Mouse (Mus musculus): ENCODE data around the gene Pygo1. TPM values are rescaled to one million over a fixed set of nuclear protein-coding genes. Genes with fewer than 3 reads are reported as not detected.

The Pygo1 gene
- polyA plus RNA-seq, 2 experiments, result 8.4 to 11.0 TPM

DNA sequence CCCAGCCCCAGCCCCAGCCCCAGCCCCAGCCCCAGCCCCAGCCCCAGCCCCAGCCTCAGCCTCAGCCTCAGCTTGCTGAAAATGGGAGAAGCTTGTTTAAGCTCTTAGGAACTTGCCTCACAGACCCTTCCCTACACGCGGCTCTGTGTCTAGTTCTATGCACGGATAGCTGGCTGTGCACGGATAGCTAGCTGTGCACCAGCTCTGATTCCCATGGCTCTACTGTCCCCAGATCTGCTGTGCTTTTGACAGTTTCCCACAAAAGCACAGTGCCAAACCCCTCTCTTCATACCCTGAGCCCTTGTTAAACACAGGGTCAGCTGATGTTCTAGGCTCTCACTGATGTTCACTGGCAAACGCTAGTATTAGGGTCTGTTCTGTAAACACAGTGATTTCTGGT, 32.7 kb upstream of the Pygo1 start:
- no peak overlapping the region for H3K9ac ChIP-seq (ENCODE audit: low read depth, low read length, severe bottlenecking)
- no peak for TF ChIP-seq POLR2A (IDR thresholded peaks at IDR 0.05; ENCODE audit: borderline replicate concordance, extremely low read depth, insufficient read depth, insufficient read length)
- H3K36me3 ChIP-seq (ENCODE audit: control insufficient read depth, insufficient read depth, low read length), result no peaks in the 10 kb centered on the region
- DNase-seq (ENCODE audit: low spot score), result no peak
- no peak overlapping the region for H3K4me2 ChIP-seq (replicated peaks; ENCODE audit: low read depth, low read length, severe bottlenecking)
- H3K4me1 ChIP-seq (ENCODE audit: control insufficient read depth, insufficient read depth, low read length), result no peaks in the 10 kb centered on the region
- no peaks in the 10 kb centered on the region for H3K9me3 ChIP-seq (ENCODE audit: control insufficient read depth, low read length)
- WGBS, result 91% methylated on average over 5 of the region's 5 CpGs
- ATAC-seq (ENCODE audit: low FRiP score, low read depth), result no peak
- H3K27me3 ChIP-seq (ENCODE audit: control insufficient read depth, insufficient read depth, low read length), result no peaks in the 10 kb centered on the region
- no peak overlapping the region for H3K27ac ChIP-seq (replicated peaks; ENCODE audit: low read depth, low read length)
- no peak overlapping the region for H3K4me3 ChIP-seq (replicated peaks; ENCODE audit: low read length)

DNA sequence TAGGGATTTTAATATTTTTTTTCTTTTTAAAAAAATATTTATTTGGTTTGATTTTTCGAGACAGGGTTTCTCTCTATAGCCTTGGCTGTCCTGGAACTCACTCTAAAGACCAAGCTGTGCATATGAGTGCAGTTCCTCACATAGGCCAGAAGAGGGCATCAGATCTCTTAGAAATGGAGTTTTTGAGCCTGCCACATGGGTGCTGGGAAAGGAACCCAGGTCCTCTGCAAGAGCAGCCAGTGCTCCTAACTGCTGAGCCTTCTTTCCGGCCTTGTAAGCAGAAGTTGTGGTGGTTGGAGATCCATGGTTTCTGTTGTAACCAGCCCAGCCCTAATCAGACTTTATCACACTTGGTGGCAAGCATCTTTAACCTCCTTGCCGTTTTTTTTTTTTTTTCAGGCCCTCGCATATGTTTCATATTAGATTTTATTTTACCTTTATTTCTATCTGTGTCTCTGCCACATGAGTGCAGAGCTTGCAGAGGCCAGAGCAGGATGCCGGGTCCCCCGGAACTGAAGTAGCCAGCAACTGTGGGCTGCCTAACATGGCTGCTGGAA, 30.6 kb upstream of the Pygo1 start:
- ATAC-seq (ENCODE audit: low FRiP score, low read depth), result no peak
- H3K27ac ChIP-seq (replicated peaks; ENCODE audit: low read depth, low read length), result no peak overlapping the region
- H3K9ac ChIP-seq (ENCODE audit: low read depth, low read length, severe bottlenecking), result no peak overlapping the region
- DNase-seq (ENCODE audit: low spot score), result no peak
- WGBS, result 86% methylated on average over 6 of the region's 6 CpGs
- H3K4me1 ChIP-seq (ENCODE audit: control insufficient read depth, insufficient read depth, low read length), result no peaks in the 10 kb centered on the region
- H3K4me3 ChIP-seq (replicated peaks; ENCODE audit: low read length), result no peak overlapping the region
- no peak for TF ChIP-seq POLR2A (IDR thresholded peaks at IDR 0.05; ENCODE audit: borderline replicate concordance, extremely low read depth, insufficient read depth, insufficient read length)
- no peaks in the 10 kb centered on the region for H3K9me3 ChIP-seq (ENCODE audit: control insufficient read depth, low read length)
- H3K4me2 ChIP-seq (replicated peaks; ENCODE audit: low read depth, low read length, severe bottlenecking), result no peak overlapping the region
- H3K36me3 ChIP-seq (ENCODE audit: control insufficient read depth, insufficient read depth, low read length), result no peaks in the 10 kb centered on the region
- H3K27me3 ChIP-seq (ENCODE audit: control insufficient read depth, insufficient read depth, low read length), result no peaks in the 10 kb centered on the region

DNA sequence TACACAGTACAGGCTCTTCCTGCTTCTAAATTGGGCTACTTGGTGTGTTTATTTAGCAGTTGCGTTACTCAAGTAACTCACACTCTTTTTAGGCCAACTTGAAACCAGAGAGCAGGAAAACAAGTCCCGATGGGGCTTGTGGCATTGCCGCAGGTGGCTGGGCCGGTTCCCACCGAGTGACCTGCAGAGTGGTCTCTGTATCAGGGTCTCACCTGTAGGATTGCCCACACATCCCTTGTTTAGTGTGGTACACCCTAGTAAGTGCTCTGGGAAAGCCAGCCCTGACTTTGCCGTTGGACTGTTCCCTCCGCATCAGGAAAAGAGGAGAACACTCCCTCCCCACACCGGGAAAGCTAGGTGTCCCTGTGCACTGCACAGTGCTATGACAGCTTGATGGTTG, 23.4 kb upstream of the Pygo1 start:
- Histone ChIP-seq H3K9me3 (ENCODE audit: control insufficient read depth, low read length) (no peaks in the 10 kb centered on the region), H3K4me1 (ENCODE audit: control insufficient read depth, insufficient read depth, low read length) (peaks cover 10% of the 10 kb centered on the region; the same call in 1 of the 2 replicates), H3K4me3 (replicated peaks; ENCODE audit: low read length) (no peak overlapping the region), H3K36me3 (ENCODE audit: control insufficient read depth, insufficient read depth, low read length) (no peaks in the 10 kb centered on the region), H3K9ac (ENCODE audit: low read depth, low read length, severe bottlenecking) (no peak overlapping the region), H3K27ac (replicated peaks; ENCODE audit: low read depth, low read length) (no peak overlapping the region), H3K27me3 (ENCODE audit: control insufficient read depth, insufficient read depth, low read length) (no peaks in the 10 kb centered on the region), H3K4me2 (replicated peaks; ENCODE audit: low read depth, low read length, severe bottlenecking) (no peak overlapping the region)
- TF ChIP-seq POLR2A (IDR thresholded peaks at IDR 0.05; ENCODE audit: borderline replicate concordance, extremely low read depth, insufficient read depth, insufficient read length), result no peak
- DNase-seq (ENCODE audit: low spot score) (no peak), ATAC-seq (ENCODE audit: low FRiP score, low read depth) (no peak)
- 72% methylated on average over 8 of the region's 8 CpGs for WGBS

DNA sequence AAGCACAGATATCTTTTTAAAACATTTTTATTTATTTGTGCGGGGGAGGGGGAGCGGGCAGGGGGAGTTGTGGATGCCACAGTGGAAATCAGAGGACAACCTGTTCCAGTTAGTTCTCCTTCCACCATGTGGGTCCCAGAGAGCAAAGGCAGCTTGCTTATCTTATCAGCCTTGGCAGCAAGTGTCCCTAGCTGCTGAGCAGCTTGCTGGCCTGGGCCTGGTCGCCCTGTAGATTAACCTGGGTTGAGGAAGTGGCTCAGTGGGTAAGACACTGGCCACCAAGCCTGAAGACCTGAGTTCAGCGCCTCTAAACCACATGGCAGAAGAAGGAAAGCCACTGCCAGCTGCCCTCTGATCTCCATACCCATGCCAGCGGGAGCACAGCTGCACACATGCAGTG, 22.8 kb upstream of the Pygo1 start:
- H3K9me3 ChIP-seq (ENCODE audit: control insufficient read depth, low read length), result no peaks in the 10 kb centered on the region
- ATAC-seq (ENCODE audit: low FRiP score, low read depth), result no peak
- H3K4me1 ChIP-seq (ENCODE audit: control insufficient read depth, insufficient read depth, low read length), result peaks cover 10% of the 10 kb centered on the region; the same call in 1 of the 2 replicates
- no peak overlapping the region for H3K9ac ChIP-seq (ENCODE audit: low read depth, low read length, severe bottlenecking)
- no peak for DNase-seq (ENCODE audit: low spot score)
- H3K36me3 ChIP-seq (ENCODE audit: control insufficient read depth, insufficient read depth, low read length), result no peaks in the 10 kb centered on the region
- WGBS, result 85% methylated on average over 5 of the region's 5 CpGs
- H3K27me3 ChIP-seq (ENCODE audit: control insufficient read depth, insufficient read depth, low read length), result no peaks in the 10 kb centered on the region
- no peak overlapping the region for H3K27ac ChIP-seq (replicated peaks; ENCODE audit: low read depth, low read length)
- no peak overlapping the region for H3K4me2 ChIP-seq (replicated peaks; ENCODE audit: low read depth, low read length, severe bottlenecking)
- no peak overlapping the region for H3K4me3 ChIP-seq (replicated peaks; ENCODE audit: low read length)
- TF ChIP-seq POLR2A (IDR thresholded peaks at IDR 0.05; ENCODE audit: borderline replicate concordance, extremely low read depth, insufficient read depth, insufficient read length), result no peak

DNA sequence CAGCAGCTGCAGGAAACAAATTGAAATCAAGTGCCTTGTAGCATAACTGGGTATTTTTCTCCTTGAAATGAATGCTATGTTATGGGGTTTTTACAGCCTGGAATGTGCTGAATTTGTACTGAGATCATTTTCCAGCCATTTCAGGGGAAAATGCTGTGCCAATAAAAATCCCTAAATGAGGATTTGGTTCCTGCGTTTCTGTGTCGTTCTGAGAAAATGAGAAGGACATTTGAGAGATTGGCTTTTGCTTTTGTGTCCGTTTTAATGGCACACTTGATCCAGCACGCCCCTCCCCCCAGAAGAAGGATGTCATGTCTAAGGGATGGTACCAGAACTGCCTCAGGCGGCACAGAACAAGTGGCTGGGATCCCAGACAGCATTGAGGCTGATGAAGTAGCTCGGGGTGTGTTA, 18.7 kb upstream of the Pygo1 start:
- H3K36me3 ChIP-seq (ENCODE audit: control insufficient read depth, insufficient read depth, low read length), result no peaks in the 10 kb centered on the region
- DNase-seq (ENCODE audit: low spot score) (peak; percentile 52), ATAC-seq (ENCODE audit: low FRiP score, low read depth) (peak; percentile 47; the same call in 1 of the 2 replicates)
- H3K9ac ChIP-seq (ENCODE audit: low read depth, low read length, severe bottlenecking), result no peak overlapping the region
- H3K9me3 ChIP-seq (ENCODE audit: control insufficient read depth, low read length), result no peaks in the 10 kb centered on the region
- H3K4me3 ChIP-seq (replicated peaks; ENCODE audit: low read length), result no peak overlapping the region
- peak overlapping the region; percentile 24; the same call in 1 of the 2 replicates for H3K4me2 ChIP-seq (replicated peaks; ENCODE audit: low read depth, low read length, severe bottlenecking)
- peaks cover 10% of the 10 kb centered on the region; the same call in 1 of the 2 replicates for H3K4me1 ChIP-seq (ENCODE audit: control insufficient read depth, insufficient read depth, low read length)
- H3K27ac ChIP-seq (replicated peaks; ENCODE audit: low read depth, low read length), result peak overlapping the region; percentile 67; the same call in 1 of the 2 replicates
- no peak for TF ChIP-seq POLR2A (IDR thresholded peaks at IDR 0.05; ENCODE audit: borderline replicate concordance, extremely low read depth, insufficient read depth, insufficient read length)
- 52% methylated on average over 6 of the region's 6 CpGs for WGBS
- no peaks in the 10 kb centered on the region for H3K27me3 ChIP-seq (ENCODE audit: control insufficient read depth, insufficient read depth, low read length)
